Mouse (Mus musculus): ENCODE measurements at regions not wholly inside any gene's neighbourhood (a gene's known extent, or its start where the extent isn't known, plus 50 kb on each side); places are given as distances from the start of the nearest gene placed in this dataset.

DNA sequence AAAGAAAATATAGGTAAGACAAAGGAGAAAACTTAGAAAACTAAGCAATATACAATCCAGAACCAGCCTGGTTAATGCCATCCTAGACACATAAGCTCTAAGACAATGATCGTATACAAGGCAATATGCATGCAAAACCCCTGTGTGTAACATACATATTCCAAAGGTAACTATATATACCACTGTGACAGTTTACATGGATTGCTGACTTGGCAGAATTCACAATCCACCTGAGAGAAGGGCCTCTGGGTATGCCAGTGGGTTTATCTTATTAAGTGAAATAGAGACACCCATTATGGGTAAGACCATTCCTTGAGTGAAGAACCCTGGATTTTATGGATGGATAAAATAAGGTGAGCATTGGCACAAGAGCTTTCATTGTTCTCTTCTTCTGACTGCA, 117.2 kb upstream of the Nrp1 start:
- no peak overlapping the region for H3K27ac ChIP-seq (replicated peaks)
- WGBS (ENCODE audit: insufficient replicate concordance) = 77% methylated on average over 1 of the region's 1 CpGs
- no peaks in the 10 kb centered on the region for H3K4me1 ChIP-seq (replicated peaks)
- no peak overlapping the region for H3K9ac ChIP-seq
- H3K9me3 ChIP-seq (replicated peaks) = no peaks in the 10 kb centered on the region
- H3K27me3 ChIP-seq = no peaks in the 10 kb centered on the region
- no peak overlapping the region for H3K4me2 ChIP-seq
- ATAC-seq (ENCODE audit: insufficient read depth) = no peak
- H3K36me3 ChIP-seq (replicated peaks) = no peaks in the 10 kb centered on the region
- H3K4me3 ChIP-seq (replicated peaks) = no peak overlapping the region

DNA sequence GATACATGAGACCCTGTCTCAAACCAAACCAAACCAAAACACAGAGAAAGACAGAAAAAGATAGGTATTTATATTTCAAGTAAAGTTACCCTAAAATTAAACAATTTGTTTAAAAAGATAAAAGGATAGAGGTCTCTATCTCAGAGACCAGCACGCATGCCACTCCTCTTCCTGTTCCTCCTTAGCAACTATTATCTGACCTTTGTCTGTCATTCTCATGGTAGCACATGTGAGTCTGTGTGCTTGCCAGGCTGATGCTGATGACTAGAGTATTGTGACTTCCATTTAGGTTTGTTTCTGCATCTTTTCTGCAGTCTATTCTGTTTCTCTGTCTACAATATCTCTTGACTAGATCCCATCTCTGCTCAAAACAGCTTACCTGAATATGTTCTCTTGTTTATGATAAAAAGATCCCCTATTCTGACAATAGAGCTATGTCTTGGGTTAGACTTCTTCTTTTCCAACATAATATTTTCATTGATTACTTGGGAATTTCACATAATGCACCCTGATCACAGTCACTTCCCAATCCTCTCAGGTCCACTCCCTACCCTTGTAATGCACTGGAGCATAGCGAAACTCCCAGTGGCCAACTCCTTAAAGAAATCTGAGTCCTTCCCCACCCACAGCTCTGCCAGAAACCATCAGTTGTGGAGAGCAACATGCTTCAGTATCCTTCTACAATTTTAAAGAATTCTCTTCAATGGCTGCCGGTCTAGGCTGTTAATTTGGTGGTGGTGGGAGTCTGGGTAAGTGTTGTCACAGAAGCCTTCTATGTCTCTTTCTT, 115.7 kb upstream of the Nrp1 start:
- Histone ChIP-seq H3K36me3 (replicated peaks) (no peaks in the 10 kb centered on the region), H3K4me3 (replicated peaks) (no peak overlapping the region), H3K4me1 (replicated peaks) (no peaks in the 10 kb centered on the region), H3K9ac (no peak overlapping the region), H3K27ac (replicated peaks) (no peak overlapping the region), H3K4me2 (no peak overlapping the region), H3K9me3 (replicated peaks) (no peaks in the 10 kb centered on the region), H3K27me3 (no peaks in the 10 kb centered on the region)
- no peak for ATAC-seq (ENCODE audit: insufficient read depth)
- 60% methylated on average over 3 of the region's 3 CpGs for WGBS (ENCODE audit: insufficient replicate concordance)

DNA sequence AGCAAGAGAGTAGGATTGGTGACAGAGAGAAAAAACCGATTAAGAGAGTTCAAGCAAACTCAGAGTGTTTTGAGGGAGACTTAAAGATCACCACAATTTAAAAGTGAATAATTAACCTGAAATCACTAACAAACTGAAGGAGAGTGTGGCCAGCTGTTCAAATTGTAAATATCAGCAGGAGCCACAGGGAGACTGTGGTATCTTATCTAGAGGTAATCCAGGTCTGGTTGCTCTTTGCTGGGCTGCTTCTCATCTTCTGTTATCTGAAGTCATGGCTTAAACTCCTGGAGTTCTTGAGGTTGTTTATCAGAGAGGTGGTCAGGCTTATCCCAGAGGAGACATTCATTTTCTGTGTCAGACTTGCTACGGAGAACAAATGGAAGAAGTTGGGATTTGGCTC, 106.7 kb upstream of the Nrp1 start:
- no peaks in the 10 kb centered on the region for H3K36me3 ChIP-seq (replicated peaks)
- H3K9me3 ChIP-seq (replicated peaks) = no peaks in the 10 kb centered on the region
- H3K4me2 ChIP-seq = no peak overlapping the region
- no peak overlapping the region for H3K27ac ChIP-seq (replicated peaks)
- WGBS (ENCODE audit: insufficient replicate concordance) = 14% methylated on average over 2 of the region's 2 CpGs
- ATAC-seq (ENCODE audit: insufficient read depth) = no peak
- H3K9ac ChIP-seq = no peak overlapping the region
- no peak overlapping the region for H3K4me3 ChIP-seq (replicated peaks)
- no peaks in the 10 kb centered on the region for H3K27me3 ChIP-seq
- H3K4me1 ChIP-seq (replicated peaks) = no peaks in the 10 kb centered on the region

DNA sequence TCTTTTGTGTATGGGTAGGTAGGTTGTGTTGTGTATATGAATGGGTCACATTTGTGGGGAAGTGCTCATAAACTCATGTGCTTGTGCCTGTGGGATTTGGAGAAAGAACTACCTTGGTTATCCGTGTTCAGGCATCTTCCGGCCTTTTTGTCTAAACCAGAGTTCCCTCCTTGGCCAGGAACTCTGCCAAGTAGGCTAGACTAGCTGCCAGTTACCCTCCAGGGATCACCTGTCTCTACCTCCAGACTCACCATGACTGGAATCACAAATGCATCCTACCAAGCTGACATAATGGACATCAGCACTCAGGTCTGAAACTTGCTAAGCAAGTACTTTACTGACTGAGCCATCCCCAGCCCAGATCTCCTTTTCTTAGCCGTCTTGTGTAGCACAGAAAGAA, 97.6 kb upstream of the Nrp1 start:
- Histone ChIP-seq H3K4me1 (replicated peaks) (no peaks in the 10 kb centered on the region), H3K9ac (no peak overlapping the region), H3K27me3 (no peaks in the 10 kb centered on the region), H3K4me3 (replicated peaks) (no peak overlapping the region), H3K4me2 (no peak overlapping the region), H3K27ac (replicated peaks) (no peak overlapping the region), H3K9me3 (replicated peaks) (no peaks in the 10 kb centered on the region), H3K36me3 (replicated peaks) (no peaks in the 10 kb centered on the region)
- no peak for ATAC-seq (ENCODE audit: insufficient read depth)
- 70% methylated on average over 3 of the region's 3 CpGs for WGBS (ENCODE audit: insufficient replicate concordance)

DNA sequence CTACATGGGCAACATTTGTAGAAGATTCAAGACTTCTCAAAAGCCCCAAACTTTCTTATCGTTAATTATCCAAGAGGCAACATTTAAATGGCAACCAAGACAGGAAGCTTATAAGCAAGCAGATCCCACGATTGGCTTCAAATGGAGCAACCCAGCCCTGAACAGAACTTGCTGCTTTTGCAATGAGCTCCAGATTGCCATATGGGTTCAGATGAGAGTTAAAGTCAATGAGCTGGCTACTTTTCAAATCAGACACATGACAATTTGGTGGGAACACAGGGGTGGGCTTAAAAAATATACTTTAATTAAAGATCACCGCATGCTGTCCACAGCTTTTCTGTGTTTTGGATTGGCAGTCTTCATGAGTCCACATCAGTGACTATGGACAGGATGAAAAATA, 97.0 kb upstream of the Nrp1 start:
- Histone ChIP-seq H3K9me3 (replicated peaks) (no peaks in the 10 kb centered on the region), H3K4me3 (replicated peaks) (no peak overlapping the region), H3K27ac (replicated peaks) (no peak overlapping the region), H3K9ac (no peak overlapping the region), H3K27me3 (no peaks in the 10 kb centered on the region), H3K4me1 (replicated peaks) (no peaks in the 10 kb centered on the region), H3K36me3 (replicated peaks) (no peaks in the 10 kb centered on the region), H3K4me2 (no peak overlapping the region)
- no peak for ATAC-seq (ENCODE audit: insufficient read depth)
- 68% methylated on average over 3 of the region's 3 CpGs for WGBS (ENCODE audit: insufficient replicate concordance)

DNA sequence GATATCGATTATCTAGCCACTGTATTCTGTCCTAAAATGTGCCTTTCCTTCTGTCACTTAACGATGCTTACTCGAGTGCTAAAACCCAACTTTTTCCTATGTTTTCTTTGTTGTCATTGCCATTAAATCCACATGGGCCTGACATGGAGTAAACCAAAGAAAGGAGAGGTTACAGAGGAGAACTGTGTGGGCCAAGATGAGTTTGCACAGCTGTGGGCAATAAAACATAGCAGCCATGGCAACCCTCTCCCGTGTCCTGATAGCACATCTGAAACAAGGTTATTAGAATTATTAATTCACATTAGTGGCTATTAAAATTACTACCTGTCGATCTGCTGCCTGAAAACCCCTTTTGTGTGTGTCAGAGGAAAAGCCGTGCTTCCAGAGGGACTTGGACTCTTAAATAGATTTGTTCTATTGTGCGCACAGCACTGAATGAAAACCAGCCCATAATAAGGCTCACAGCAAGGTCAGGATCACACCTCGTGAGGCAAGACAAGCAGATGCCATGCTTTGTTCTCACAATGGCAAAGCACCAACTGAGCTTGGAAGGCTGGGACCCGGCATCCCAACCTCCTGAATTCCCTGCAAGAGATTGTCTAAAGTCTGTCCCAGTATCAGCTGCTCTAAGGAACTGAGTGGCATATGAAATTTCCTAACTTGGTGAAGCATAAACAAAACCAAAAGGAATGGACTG, 95.0 kb upstream of the Nrp1 start:
- no peak for ATAC-seq (ENCODE audit: insufficient read depth)
- Histone ChIP-seq H3K36me3 (replicated peaks) (no peaks in the 10 kb centered on the region), H3K4me1 (replicated peaks) (no peaks in the 10 kb centered on the region), H3K27ac (replicated peaks) (no peak overlapping the region), H3K9ac (no peak overlapping the region), H3K4me3 (replicated peaks) (no peak overlapping the region), H3K4me2 (no peak overlapping the region), H3K9me3 (replicated peaks) (no peaks in the 10 kb centered on the region), H3K27me3 (no peaks in the 10 kb centered on the region)
- WGBS (ENCODE audit: insufficient replicate concordance) = 67% methylated on average over 9 of the region's 9 CpGs

DNA sequence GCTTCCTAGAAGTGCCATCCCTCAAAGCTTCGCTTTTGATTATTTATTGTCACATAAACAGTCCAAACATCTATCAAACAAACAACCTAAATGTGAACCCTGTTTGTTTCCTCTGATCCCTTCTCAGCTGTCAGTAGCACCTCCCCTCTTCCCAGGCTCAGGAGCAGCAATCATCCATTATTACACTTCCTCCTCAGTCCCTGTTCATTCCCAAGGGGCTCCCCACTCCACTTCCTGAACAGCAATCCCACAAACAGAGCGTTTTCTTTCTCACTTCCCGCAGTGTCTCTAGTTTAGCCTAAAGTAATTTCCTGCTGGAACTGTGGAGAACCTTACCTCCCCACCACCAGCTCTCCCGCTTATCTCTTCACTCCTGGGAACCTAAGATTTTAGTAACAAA, 91.1 kb upstream of the Nrp1 start:
- WGBS (ENCODE audit: insufficient replicate concordance) = 38% methylated on average over 4 of the region's 4 CpGs
- ATAC-seq (ENCODE audit: insufficient read depth) = no peak
- H3K9ac ChIP-seq = no peak overlapping the region
- no peaks in the 10 kb centered on the region for H3K9me3 ChIP-seq (replicated peaks)
- no peak overlapping the region for H3K27ac ChIP-seq (replicated peaks)
- no peak overlapping the region for H3K4me2 ChIP-seq
- H3K4me3 ChIP-seq (replicated peaks) = no peak overlapping the region
- H3K27me3 ChIP-seq = no peaks in the 10 kb centered on the region
- H3K36me3 ChIP-seq (replicated peaks) = no peaks in the 10 kb centered on the region
- H3K4me1 ChIP-seq (replicated peaks) = no peaks in the 10 kb centered on the region

DNA sequence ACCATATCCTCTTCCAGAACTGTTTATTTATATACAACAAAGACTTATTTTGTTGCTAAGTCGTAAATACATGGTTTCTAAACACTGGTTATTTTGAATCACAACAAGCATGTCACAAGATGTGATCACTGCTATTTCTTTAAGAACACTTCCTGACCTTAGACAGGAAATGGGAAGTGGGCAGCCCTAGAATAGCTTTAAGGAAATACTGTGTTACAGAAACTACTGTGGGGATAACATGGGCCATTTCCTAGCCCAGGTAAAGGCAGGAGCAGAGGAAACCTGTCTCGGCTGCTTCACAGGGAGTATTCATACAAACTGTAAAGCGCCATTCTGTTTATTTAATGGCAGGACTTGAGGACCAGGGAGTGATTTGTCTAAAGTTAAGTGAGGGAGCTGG, 90.4 kb upstream of the Nrp1 start:
- Histone ChIP-seq H3K4me3 (replicated peaks) (no peak overlapping the region), H3K27me3 (no peaks in the 10 kb centered on the region), H3K27ac (replicated peaks) (no peak overlapping the region), H3K4me1 (replicated peaks) (no peaks in the 10 kb centered on the region), H3K36me3 (replicated peaks) (no peaks in the 10 kb centered on the region), H3K4me2 (no peak overlapping the region), H3K9me3 (replicated peaks) (no peaks in the 10 kb centered on the region), H3K9ac (no peak overlapping the region)
- WGBS (ENCODE audit: insufficient replicate concordance) = 30% methylated on average over 3 of the region's 3 CpGs
- ATAC-seq (ENCODE audit: insufficient read depth) = no peak

DNA sequence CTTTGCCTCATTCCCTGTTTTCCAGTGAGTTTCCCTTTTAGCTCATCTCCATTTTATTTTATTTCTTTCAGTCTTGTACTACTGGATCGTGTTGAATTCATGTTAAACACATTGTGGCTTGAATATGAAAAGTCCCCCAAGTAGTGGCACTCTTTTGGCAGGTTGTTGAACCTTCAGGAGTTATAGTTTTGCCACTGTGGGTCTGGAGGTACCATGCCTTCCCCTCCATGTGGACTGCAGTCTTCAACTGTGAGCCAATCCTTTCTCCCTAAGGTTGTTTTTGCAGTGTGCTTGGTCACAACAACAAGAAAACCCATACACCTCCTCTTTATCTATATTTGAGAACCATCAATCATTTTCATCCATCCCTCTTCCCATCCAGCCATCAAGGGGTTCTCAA, 88.9 kb upstream of the Nrp1 start:
- no peaks in the 10 kb centered on the region for H3K27me3 ChIP-seq
- H3K36me3 ChIP-seq (replicated peaks) = no peaks in the 10 kb centered on the region
- H3K9me3 ChIP-seq (replicated peaks) = no peaks in the 10 kb centered on the region
- H3K4me3 ChIP-seq (replicated peaks) = no peak overlapping the region
- ATAC-seq (ENCODE audit: insufficient read depth) = no peak
- no peak overlapping the region for H3K9ac ChIP-seq
- no peak overlapping the region for H3K27ac ChIP-seq (replicated peaks)
- WGBS (ENCODE audit: insufficient replicate concordance) = 43% methylated on average over 1 of the region's 1 CpGs
- no peaks in the 10 kb centered on the region for H3K4me1 ChIP-seq (replicated peaks)
- H3K4me2 ChIP-seq = no peak overlapping the region

DNA sequence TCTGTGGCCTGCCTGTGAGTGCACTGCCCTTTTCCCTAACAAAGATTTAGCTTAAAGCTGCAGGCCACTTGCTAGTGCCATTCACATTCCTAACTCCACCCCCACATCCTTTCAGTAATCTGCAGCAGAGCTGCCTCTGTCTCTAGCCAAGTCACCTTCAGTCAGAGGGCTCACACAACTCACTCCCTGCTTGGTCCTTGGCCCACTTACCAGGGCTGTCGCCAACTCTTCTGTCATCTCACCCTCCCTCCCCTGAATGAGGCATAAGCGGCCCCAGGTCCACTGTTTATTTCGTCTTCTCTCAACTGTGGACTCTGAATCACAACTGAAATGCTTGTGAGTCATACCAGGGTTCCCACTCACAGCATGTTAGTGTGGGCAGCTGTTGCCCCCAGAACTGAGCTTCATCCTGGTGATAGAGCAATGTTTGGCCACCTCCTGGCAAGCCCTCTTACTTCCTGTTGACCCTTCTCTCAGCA, 85.5 kb upstream of the Nrp1 start:
- no peak; the same call in 1 of the 2 replicates for ATAC-seq (ENCODE audit: insufficient read depth)
- no peaks in the 10 kb centered on the region for H3K9me3 ChIP-seq (replicated peaks)
- H3K9ac ChIP-seq = no peak overlapping the region
- no peak overlapping the region for H3K4me3 ChIP-seq (replicated peaks)
- H3K27ac ChIP-seq (replicated peaks) = no peak overlapping the region
- H3K27me3 ChIP-seq = no peaks in the 10 kb centered on the region
- WGBS (ENCODE audit: insufficient replicate concordance) = 36% methylated on average over 3 of the region's 3 CpGs
- H3K4me2 ChIP-seq = no peak overlapping the region
- no peaks in the 10 kb centered on the region for H3K4me1 ChIP-seq (replicated peaks)
- H3K36me3 ChIP-seq (replicated peaks) = no peaks in the 10 kb centered on the region

DNA sequence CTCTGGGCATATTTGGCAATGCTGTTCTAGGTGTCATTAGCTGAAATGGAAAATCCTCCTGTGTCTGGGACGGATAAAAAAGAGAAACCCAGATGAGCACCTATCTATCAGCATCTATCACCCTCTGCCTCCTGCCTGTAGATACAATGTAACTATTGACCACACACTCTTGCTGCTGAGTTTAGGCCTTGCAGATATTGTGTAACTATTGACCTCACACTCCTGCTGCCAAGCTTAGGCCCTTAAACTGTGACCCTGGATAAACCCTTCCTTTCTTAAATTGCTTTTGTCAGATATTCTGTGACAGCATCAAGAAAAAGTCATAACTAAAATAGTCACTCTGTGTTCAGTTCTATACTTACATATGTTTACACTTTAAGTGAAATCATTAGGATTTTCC, 81.9 kb upstream of the Nrp1 start:
- Histone ChIP-seq H3K27ac (replicated peaks) (no peak overlapping the region), H3K4me2 (no peak overlapping the region), H3K9me3 (replicated peaks) (no peaks in the 10 kb centered on the region), H3K9ac (no peak overlapping the region), H3K27me3 (no peaks in the 10 kb centered on the region), H3K36me3 (replicated peaks) (no peaks in the 10 kb centered on the region), H3K4me3 (replicated peaks) (no peak overlapping the region), H3K4me1 (replicated peaks) (no peaks in the 10 kb centered on the region)
- WGBS (ENCODE audit: insufficient replicate concordance) = 68% methylated on average over 1 of the region's 1 CpGs
- no peak for ATAC-seq (ENCODE audit: insufficient read depth)

Measured in liver, embryonic 15.5 days (tissue).